Mouse (Mus musculus) kidney, adult 2 months (tissue): ENCODE results near the gene Gm37240.

ENCODE experiments used
- CTCF ChIP-seq: fragments of 200-500 bp; conservative IDR thresholded peaks from 2 replicates; pipeline ENCODE4 v1.5.1; 2011; ENCODE audit warnings: low read depth, mild to moderate bottlenecking, control low read depth, low read length, moderate library complexity, mixed read lengths; ENCODE audit not compliant: insufficient read depth, insufficient read length
- POLR2A ChIP-seq: fragments of 200-500 bp; IDR thresholded peaks from one replicate; pipeline ENCODE4 v1.6.1; 2011; ENCODE audit warnings: low read depth, low read length, control low read depth

DNA sequence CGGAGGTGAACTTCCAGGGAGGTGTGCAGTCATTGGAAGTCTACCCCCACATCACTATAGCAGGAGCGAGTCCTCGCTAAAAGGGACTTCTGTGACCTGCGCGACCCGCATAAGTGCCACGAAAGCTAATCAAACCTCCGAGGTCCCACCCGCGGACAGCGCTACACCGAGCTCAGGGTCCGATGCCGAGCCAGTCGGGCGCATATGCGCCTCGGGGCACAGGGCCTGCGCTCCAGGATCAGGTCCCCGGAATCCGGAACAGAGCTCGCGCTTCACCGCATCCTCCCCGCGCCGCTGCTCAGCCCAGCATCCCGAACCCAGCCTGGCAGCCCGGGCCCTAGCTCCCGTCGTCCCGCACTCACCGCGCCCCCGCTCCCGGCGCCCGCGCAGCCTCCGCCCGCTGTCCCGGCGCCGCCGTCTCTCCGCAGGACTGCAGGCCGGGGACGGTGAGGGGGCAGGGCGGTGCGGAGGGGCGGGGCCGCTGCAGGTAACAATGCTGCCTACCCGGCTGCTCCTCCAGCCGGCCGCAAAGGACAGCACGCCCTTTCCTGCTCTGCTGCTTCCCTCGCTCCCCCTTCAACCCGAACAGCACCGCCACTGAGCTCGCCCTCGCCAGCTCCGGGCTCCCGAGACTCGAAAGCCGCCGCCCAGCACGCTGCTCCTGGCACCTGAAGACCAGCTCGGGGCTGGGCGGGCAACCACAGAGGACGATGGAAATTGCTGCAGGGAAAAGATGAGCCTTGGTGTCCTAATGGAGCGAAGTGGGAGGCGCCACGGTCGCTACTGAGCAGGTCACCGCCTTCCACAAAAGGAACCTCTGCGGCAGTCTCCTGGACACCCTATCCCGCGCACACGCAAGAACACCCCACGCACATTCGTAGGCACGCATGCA is 1407.1 kb downstream of the Gm37240 start, which contains the start of gene Fhdc1:
- no peak for TF ChIP-seq POLR2A
- TF ChIP-seq CTCF = no peak
